Mouse (Mus musculus) kidney, postnatal 4 days (tissue): Measurements from ENCODE around the gene Atp2c2.

Experiments used
- DNase-seq, 2 experiments: peaks; one replicate each; pipeline ENCODE4 v3.0.0; 2021; ENCODE audit warnings: mixed read lengths in 2 of 2

The Atp2c2 gene

DNA sequence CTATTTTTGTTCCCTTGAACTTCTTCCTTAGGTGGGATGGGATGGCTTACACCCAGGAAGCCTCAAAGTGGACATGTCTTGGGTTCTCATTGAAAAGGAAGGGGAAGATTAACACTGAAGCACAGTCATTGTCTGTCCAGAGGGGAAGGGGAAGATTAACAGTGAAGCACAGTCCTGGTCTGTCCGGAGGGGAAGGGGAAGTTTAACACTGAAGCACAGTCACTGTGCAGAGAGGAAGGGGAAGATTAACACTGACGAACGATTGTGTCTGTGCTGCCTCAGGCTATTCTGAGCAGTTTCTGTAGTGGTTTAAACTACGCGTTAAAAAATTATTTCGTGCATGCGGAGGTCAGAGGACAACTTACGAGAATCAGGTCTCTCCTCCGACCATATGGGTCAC is 7.3 kb downstream of the Atp2c2 start:
- DNase-seq, result no peak

DNA sequence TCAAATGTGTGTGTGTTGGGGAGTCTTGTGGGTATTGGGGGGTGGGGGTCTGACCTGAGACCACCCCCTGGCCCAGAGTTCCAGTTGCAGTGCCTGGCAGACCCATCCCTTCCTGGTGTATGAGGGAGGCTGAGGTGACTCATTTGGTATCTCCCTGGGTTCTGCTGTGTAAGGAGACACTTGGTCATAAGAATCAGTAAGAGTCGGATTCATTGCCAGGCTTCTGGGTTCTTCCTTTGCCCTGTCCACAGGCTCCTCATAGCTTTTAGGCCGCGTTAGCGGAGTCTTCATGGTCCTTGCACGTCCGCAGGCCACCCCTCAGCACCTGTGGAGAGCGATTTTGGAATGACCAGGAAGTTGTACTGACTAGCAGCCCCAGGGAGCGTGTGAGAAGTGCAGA is 8.7 kb downstream of the Atp2c2 start:
- DNase-seq, result no peak

GRCm38 (mm10) chr8:119708878-119709702 is 9.3 kb downstream of the Atp2c2 start:
- DNase-seq, result peak; percentile 45 to 59

DNA sequence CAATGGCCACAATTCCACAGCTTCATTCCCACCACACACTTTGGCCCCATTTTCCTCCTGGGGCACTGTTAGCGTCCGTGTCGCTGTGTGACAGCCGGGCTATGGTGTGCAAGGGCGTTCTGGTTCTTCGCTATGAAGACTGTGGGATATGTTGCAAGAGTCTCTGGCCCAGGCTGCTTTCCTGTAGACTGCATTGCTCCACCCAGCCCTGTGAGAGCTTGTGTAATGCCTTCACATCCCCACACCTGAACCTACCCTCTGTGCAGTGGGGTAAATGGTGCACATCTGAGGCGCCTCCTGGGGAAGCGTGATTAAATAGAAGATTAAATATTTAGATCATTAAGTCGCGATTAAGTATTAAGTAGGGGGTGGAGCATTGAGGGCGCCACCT is 9.9 kb downstream of the Atp2c2 start:
- DNase-seq, result no peak

GRCm38 (mm10) chr8:119712226-119712625 is 12.4 kb downstream of the Atp2c2 start:
- DNase-seq, result no peak

- DNase-seq, result no peak
Measured at GRCm38 (mm10) chr8:119713421-119713820, 13.6 kb downstream of the Atp2c2 start.

- peak; percentile 27 to 46 for DNase-seq
Measured at GRCm38 (mm10) chr8:119715221-119715620, 15.4 kb downstream of the Atp2c2 start.

DNA sequence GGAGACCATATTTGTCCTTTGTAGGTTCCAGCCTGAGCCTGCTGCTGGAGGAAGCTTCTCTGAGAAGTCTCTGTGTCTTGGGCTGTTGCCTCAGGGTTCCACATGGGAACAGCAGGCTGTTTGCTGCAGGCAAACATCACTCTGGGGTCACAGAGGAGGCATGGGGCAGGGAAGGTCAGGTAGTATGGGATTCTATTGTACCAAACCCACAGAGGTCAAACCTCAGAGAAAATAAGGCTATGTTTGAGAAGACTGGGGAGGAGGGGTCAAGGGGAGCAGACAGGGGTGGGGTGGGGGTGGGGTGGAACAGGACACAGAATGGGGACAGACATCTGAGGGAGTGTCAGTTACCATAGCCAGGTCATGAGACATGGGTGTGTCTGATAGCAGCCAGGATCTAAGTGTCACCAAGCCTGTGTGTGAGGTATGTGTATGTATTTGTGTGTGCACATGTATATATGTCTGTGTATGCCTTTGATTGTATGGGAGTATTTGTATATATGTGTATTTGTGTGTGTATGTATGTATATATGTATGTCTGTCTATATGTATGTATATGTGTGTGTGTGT is 17.0 kb downstream of the Atp2c2 start:
- no peak for DNase-seq

DNA sequence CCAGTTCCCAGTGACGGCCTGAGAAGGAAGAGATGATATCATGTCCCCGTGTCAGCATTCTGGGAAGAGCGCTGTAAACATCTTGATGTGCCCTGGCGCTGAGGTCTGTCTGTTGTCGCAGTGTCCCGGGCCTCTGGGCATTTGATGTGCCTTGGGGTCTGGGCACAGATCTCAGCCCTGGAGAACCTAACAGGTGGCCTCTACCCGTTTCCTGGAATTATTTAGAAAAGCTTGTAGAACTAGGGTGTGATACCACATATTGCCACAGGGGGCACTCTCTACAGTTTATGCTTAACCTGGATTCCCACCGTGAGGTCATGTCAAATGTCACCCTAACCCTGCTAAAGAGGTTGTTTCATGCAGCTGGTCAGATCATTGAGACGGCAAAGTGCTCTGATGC is 18.0 kb downstream of the Atp2c2 start:
- peak; percentile 45 to 64 for DNase-seq

GRCm38 (mm10) chr8:119719011-119719501 is 19.2 kb downstream of the Atp2c2 start:
- DNase-seq, result no peak

DNA sequence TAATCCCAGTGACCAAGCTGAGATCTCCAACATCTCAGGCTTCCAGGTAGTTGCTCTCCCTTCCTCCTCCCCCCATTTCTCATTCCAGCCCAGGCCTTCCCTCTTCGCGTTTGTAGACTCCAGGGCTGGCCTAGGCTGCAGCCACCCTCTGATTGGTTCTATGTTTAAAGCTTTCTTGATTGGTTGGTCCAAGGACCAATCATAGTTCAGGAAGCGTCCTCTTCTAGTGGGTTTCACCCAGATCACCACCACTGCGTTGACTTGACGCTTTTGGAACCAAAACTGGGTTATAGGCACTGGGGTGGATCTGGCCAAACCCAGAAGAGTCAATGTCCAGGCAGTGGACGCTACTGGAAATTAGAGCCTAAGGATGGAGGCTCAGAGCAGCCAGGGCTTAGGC is 22.5 kb downstream of the Atp2c2 start:
- DNase-seq, result no peak

- DNase-seq, result no peak
Measured at GRCm38 (mm10) chr8:119723676-119724075, 23.9 kb downstream of the Atp2c2 start.

GRCm38 (mm10) chr8:119724596-119724995 is 24.8 kb downstream of the Atp2c2 start:
- no peak for DNase-seq

DNA sequence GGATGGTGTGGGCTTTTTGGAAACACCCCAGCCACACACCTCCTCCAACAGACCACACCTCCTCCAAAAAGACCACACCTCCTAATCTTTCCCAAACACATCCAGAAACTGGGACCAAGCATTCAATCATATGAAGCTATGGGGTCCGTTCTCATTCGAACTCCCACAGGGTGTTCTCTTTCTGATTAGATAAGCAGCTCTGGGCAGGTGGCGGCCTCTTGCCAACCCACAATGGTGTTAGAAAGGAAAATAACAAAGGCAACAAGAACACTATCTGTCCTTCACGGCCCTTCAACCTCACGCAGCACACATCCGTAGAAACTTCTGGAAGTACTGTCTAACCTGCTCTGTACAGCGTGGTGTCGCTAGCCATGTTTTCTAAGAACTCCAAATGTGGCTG is 27.3 kb downstream of the Atp2c2 start:
- DNase-seq, result no peak

GRCm38 (mm10) chr8:119728351-119728895 is 28.6 kb downstream of the Atp2c2 start:
- DNase-seq, result no peak

- no peak for DNase-seq
Measured at GRCm38 (mm10) chr8:119732072-119732471, 32.3 kb downstream of the Atp2c2 start.

DNA sequence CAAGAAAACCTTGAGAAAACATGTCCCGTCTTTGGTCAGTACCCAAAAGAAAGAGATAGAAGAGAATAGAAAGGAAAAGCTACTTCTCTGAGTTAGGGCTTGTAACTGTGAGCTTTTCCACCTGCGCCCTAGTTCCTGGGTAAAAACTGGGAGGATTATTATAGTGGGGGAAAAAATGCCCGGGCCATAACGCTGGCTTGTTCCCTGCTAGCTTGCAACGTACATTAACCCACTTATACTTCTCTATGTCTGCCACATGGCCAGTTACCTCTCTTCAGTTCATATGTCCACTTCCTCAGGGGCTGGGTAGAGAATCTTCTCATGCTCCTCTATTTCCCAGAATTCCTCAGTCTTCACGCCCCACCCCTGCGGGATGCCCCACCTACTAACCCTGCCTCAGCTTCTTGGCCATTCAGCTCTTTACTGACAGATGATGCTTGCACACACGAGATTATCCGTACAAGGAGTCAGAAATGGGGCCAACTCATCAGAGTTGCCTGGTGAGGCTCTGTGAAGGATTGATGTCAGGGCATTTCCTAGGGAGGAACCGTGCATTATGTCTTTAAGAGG is 36.6 kb downstream of the Atp2c2 start:
- DNase-seq, result no peak

- DNase-seq, result no peak
Measured at GRCm38 (mm10) chr8:119737093-119737900, 37.5 kb downstream of the Atp2c2 start.

- DNase-seq, result no peak
Measured at GRCm38 (mm10) chr8:119738129-119738907, 38.5 kb downstream of the Atp2c2 start.

DNA sequence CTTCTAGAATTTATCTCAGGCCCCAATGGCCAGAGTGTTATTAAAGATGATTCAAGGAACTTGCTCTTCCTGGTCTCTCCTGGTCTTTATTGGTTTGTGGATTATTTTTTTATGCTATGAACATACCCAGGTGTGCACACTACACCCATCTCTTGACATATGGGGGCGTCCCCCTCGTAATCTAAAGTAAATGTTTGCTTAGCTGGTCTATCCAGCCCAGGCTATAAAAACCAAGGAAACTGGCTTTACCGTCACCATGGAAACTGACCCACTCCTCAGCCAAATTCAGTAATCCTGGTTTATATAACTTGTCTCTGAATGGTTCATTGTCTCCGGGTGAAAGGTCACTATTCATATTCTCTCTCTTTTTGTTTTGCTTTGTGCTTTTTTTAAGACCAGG is 40.8 kb downstream of the Atp2c2 start:
- no peak for DNase-seq

DNA sequence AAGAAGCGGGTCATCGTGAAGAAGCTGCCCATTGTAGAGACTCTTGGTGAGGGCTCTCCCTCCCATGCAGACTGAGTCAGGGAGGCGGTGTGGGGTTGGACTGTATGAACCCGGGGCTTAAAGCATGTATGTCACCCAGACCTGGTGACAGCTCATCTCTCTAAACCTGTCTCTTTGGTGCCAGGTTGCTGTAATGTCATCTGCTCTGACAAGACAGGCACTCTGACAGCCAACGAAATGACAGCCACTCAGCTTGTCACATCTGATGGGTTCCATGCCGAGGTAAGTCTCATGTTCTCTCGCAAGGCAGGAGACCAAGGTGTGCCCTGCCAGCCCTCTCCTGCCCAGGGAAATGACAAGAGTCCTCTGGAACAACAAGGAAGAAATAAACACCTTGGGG is 42.6 kb downstream of the Atp2c2 start:
- DNase-seq, result no peak
